Mouse (Mus musculus) hindbrain, postnatal 0 days (tissue): ENCODE data around the gene Nutm2. TPM values are rescaled to one million over a fixed set of nuclear protein-coding genes. Genes with fewer than 3 reads are reported as not detected.
"Not testable (repeated sequence)": the region's sequence is repeated elsewhere in the genome, so short reads cannot be mapped to it uniquely, and the experiment has no call there.

Experiments
- ATAC-seq: fragments of 200-750 bp; cut with Nextera tagmentation; 2 replicates; pipeline ENCODE4 v1.8.0; 2017; ENCODE audit warnings: mild to moderate bottlenecking, moderate TSS enrichment, moderate library complexity
- DNase-seq: peaks from one replicate; pipeline ENCODE4 v3.0.0-alpha.2; 2015; ENCODE audit warnings: low spot score
- H3K27ac ChIP-seq: fragments of 300-500 bp; sonication (generic); 2 replicates; pipeline ENCODE4 v1.5.1; 2014; ENCODE audit warnings: mild to moderate bottlenecking
- H3K27me3 ChIP-seq: fragments of 300-500 bp; sonication (generic); 2 replicates; pipeline ENCODE4 v1.6.1; 2014; ENCODE audit warnings: low read length, mixed read lengths; ENCODE audit not compliant: insufficient read depth
- H3K36me3 ChIP-seq: fragments of 300-500 bp; sonication (generic); 2 replicates; pipeline ENCODE4 v1.6.1; 2014; ENCODE audit warnings: low read length, mixed read lengths; ENCODE audit not compliant: insufficient read depth
- H3K4me1 ChIP-seq: fragments of 300-500 bp; sonication (generic); 2 replicates; pipeline ENCODE4 v1.6.1; 2014; ENCODE audit warnings: antibody characterized with exemption, low read length, mixed read lengths; ENCODE audit not compliant: insufficient read depth
- H3K4me2 ChIP-seq: fragments of 300-500 bp; sonication (generic); 2 replicates; pipeline ENCODE4 v1.6.1; 2014; ENCODE audit warnings: low read depth, mild to moderate bottlenecking, low read length, moderate library complexity, mixed read lengths
- H3K4me3 ChIP-seq: fragments of 300-500 bp; sonication (generic); 2 replicates; pipeline ENCODE4 v1.5.1; 2014; ENCODE audit warnings: low read length
- H3K9ac ChIP-seq: fragments of 300-500 bp; sonication (generic); replicated peaks from 2 replicates; pipeline ENCODE4 v1.6.1; 2014; ENCODE audit warnings: mild to moderate bottlenecking, low read length, moderate library complexity, mixed read lengths
- H3K9me3 ChIP-seq: fragments of 300-500 bp; sonication (generic); 2 replicates; pipeline ENCODE4 v1.6.1; 2016; ENCODE audit warnings: low read length, mixed read lengths
- CTCF ChIP-seq: IDR thresholded peaks from 2 replicates; pipeline ENCODE4 v1.5.1; 2016; ENCODE audit warnings: antibody characterized with exemption, control low read depth, low read depth
- WGBS: fragments of 180-500 bp; shearing (Covaris S2); extraction: QIAGEN DNeasy Blood & Tissue Kit; methylation state at CpG from one replicate; pipeline ENCODE4 v1.1.7; 2014; 5-methylcytosine and 5-hydroxymethylcytosine counted together
- polyA plus RNA-seq: library from polyadenylated mRNA; unstranded; fragments of >200 nt; fragmentation: Nextera tagmentation; extraction: Ambion mirVana; gene quantifications from 2 replicates; pipeline ENCODE4 v1.2.1, GENCODE M21; 2015
- total RNA-seq: library from RNA; depleted of rRNA; stranded (reverse); fragments of >200 nt; gene quantifications from 2 replicates; pipeline ENCODE4 v1.2.3, GENCODE M21; 2014

The Nutm2 gene
- total and polyA plus RNA-seq, 2 experiments from 2014 or later, result not detected

GRCm38 (mm10) chr13:50443812-50444211, 23.3 kb upstream of the Nutm2 start, which contains the start of gene Gm47429:
Gene Gm47429, minus strand, starts transcription at chr13:50443912.
- TF ChIP-seq CTCF, result no peak
- no peaks in the 10 kb centered on the region for H3K36me3 ChIP-seq
- H3K27ac ChIP-seq, result no peak within 1 kb of the TSS
- H3K9ac ChIP-seq, result no peak within 1 kb of the TSS
- H3K27me3 ChIP-seq, result no peaks in the 10 kb centered on the region
- ATAC-seq (no peak), DNase-seq (no peak)
- 89% methylated on average over 2 of the region's 2 CpGs for WGBS
- no peak within 1 kb of the TSS for H3K4me3 ChIP-seq
- no peaks in the 10 kb centered on the region for H3K9me3 ChIP-seq
- no peak within 1 kb of the TSS for H3K4me2 ChIP-seq
- no peaks in the 10 kb centered on the region for H3K4me1 ChIP-seq

GRCm38 (mm10) chr13:50445261-50445660, 21.8 kb upstream of the Nutm2 start:
- DNase-seq, result no peak
- H3K9ac ChIP-seq, result no peak overlapping the region
- ATAC-seq, result no peak
- no peak overlapping the region for H3K4me3 ChIP-seq
- 61% methylated on average over 4 of the region's 4 CpGs for WGBS
- no peak for TF ChIP-seq CTCF
- H3K27me3 ChIP-seq, result no peaks in the 10 kb centered on the region
- H3K4me2 ChIP-seq, result no peak overlapping the region
- H3K9me3 ChIP-seq, result no peaks in the 10 kb centered on the region
- H3K27ac ChIP-seq, result no peak overlapping the region
- no peaks in the 10 kb centered on the region for H3K36me3 ChIP-seq
- H3K4me1 ChIP-seq, result no peaks in the 10 kb centered on the region

- 79% methylated on average over 9 of the region's 9 CpGs for WGBS
- H3K4me2 ChIP-seq, H3K9me3 ChIP-seq, H3K9ac ChIP-seq, H3K27ac ChIP-seq, H3K4me3 ChIP-seq, H3K27me3 ChIP-seq, H3K36me3 ChIP-seq, H3K4me1 ChIP-seq, DNase-seq, ATAC-seq: not testable (repeated sequence)
Measured at GRCm38 (mm10) chr13:50452266-50452665, 14.8 kb upstream of the Nutm2 start.

- DNase-seq, result no peak
- H3K4me2 ChIP-seq, result no peak overlapping the region
- no peak for ATAC-seq
- H3K27me3 ChIP-seq, result no peaks in the 10 kb centered on the region
- no peak overlapping the region for H3K4me3 ChIP-seq
- no peak overlapping the region for H3K9ac ChIP-seq
- no peaks in the 10 kb centered on the region for H3K9me3 ChIP-seq
- no peak for TF ChIP-seq CTCF
- no peaks in the 10 kb centered on the region for H3K4me1 ChIP-seq
- WGBS, result 40% methylated on average over 4 of the region's 4 CpGs
- H3K36me3 ChIP-seq, result no peaks in the 10 kb centered on the region
- H3K27ac ChIP-seq, result no peak overlapping the region
Measured at GRCm38 (mm10) chr13:50453426-50453825, 13.7 kb upstream of the Nutm2 start.

GRCm38 (mm10) chr13:50460433-50460832, 6.7 kb upstream of the Nutm2 start:
- not testable (repeated sequence) for ATAC-seq, H3K27ac ChIP-seq, H3K4me2 ChIP-seq, H3K9me3 ChIP-seq, H3K9ac ChIP-seq, H3K27me3 ChIP-seq, H3K36me3 ChIP-seq, H3K4me1 ChIP-seq, DNase-seq, H3K4me3 ChIP-seq
- WGBS, result 57% methylated on average over 2 of the region's 2 CpGs

- Histone ChIP-seq H3K4me2 (peak overlapping the region; percentile 39), H3K36me3 (no peaks in the 10 kb centered on the region), H3K4me3 (peak overlapping the region; percentile 17), H3K27me3 (no peaks in the 10 kb centered on the region), H3K9ac (no peak overlapping the region), H3K4me1 (no peaks in the 10 kb centered on the region), H3K27ac (no peak overlapping the region), H3K9me3 (no peaks in the 10 kb centered on the region)
- ATAC-seq (peak; percentile 53), DNase-seq (no peak)
- TF ChIP-seq CTCF, result no peak
- WGBS, result 44% methylated on average over 27 of the region's 27 CpGs
Measured at GRCm38 (mm10) chr13:50464621-50465562, 2.2 kb upstream of the Nutm2 start.

- not testable (repeated sequence) for H3K36me3 ChIP-seq, H3K27ac ChIP-seq, ATAC-seq, H3K27me3 ChIP-seq, H3K4me1 ChIP-seq, H3K4me3 ChIP-seq, H3K4me2 ChIP-seq, H3K9me3 ChIP-seq, H3K9ac ChIP-seq, DNase-seq
Measured at GRCm38 (mm10) chr13:50488510-50488909, 21.4 kb downstream of the Nutm2 start.

GRCm38 (mm10) chr13:50510470-50511343, 43.6 kb downstream of the Nutm2 start:
- not testable (repeated sequence) for H3K27ac ChIP-seq, H3K36me3 ChIP-seq, H3K27me3 ChIP-seq, H3K9me3 ChIP-seq, H3K4me1 ChIP-seq, ATAC-seq, H3K4me2 ChIP-seq, H3K4me3 ChIP-seq, DNase-seq, H3K9ac ChIP-seq
- whole genome bisulfite sequencing, result 85% methylated on average over 9 of the region's 9 CpGs
